Mouse (Mus musculus): ENCODE measurements around the gene Cdkl4. TPM values are rescaled to one million over a fixed set of nuclear protein-coding genes. Genes with fewer than 3 reads are reported as not detected.

Cdkl4 gene
- total and polyA plus RNA-seq, 2 experiments from 2014 or later, result 5.4 to 6.9 TPM

DNA sequence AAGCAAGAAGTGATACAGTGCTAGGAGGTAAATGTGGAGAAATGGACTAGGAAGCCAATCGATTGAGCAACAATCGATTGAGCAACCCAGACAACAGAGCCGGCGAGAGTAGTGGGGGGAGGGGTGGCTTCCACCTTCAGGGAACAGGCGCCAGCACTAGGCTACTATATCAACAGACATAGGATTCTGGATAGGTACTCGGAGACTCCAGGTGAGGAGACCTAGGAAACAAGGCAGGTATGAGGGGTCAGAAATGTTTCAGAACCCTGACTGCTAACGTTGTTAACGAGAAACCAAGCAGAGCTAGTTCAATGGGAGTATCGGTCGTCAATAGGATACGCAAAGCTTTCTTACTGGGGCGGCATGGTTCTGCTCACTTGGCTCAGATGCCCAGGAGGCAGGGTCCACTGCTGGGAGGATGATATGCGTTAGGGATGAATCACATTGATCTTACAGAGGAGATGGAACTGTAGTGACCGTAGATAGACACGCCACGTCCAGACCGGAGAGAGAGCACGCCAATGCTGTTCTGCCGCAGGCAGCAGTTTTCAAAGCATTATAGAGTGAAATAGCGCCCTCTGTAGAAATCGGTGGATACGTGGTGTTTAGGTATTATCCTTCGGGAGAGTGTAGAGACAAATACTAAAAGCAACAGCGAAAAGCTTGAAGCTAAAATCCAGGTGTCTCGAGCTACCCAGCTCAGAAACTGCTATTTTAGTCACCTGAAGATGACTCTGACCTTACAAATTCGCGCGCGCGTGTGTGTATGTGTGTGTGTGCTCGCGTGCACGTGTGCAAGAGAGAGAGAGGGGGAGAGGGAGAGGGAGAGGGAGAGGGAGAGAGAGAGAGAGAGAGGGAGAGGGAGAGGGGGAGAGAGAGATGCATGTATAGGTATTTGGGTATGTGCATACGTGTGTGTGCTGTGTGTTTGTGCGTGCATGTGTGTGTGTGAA, 24.0 kb downstream of the Cdkl4 start:
- H3K27me3 ChIP-seq (ENCODE audit: insufficient read depth, low read length), result no peaks in the 10 kb centered on the region
- peak overlapping the region; percentile 56 for H3K4me2 ChIP-seq (ENCODE audit: low read depth, low read length, poor library complexity, severe bottlenecking)
- no peaks in the 10 kb centered on the region for H3K36me3 ChIP-seq (ENCODE audit: insufficient read depth, low read length)
- peak overlapping the region; percentile 74 for H3K9ac ChIP-seq (replicated peaks; ENCODE audit: low read length, poor library complexity, severe bottlenecking)
- WGBS, result 2% methylated on average over 35 of the region's 35 CpGs
- peak overlapping the region; percentile 87 for H3K27ac ChIP-seq (ENCODE audit: low read depth, low read length)
- H3K4me1 ChIP-seq (ENCODE audit: insufficient read depth, low read length), result no peaks in the 10 kb centered on the region
- H3K9me3 ChIP-seq (ENCODE audit: low read length), result no peaks in the 10 kb centered on the region
- ATAC-seq (ENCODE audit: low FRiP score) (peak; percentile 91), DNase-seq (ENCODE audit: low spot score) (peak; percentile 94)
- H3K4me3 ChIP-seq (ENCODE audit: low read depth, low read length), result peak overlapping the region; percentile 66
- peak; percentile 82 for TF ChIP-seq CTCF (IDR thresholded peaks at IDR 0.05)

DNA sequence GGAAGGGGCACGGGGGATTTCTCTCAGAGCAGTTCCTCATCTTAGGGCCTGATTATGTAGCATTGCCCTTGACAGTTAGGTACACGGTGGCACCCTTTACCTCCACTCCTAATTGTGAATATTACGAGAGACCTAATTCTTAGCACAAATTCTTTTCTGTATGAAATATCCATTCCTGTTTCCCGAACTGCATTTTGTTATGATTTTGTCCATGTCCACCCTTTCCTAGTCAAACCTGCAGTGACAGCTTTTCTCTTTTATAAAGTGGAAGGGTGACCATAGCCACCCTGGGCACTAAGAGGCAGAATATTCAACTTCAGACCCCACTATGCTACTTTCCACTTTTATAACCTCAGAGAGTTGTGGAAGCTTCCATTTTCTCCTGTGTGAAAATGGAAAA, 25.0 kb downstream of the Cdkl4 start:
- Histone ChIP-seq H3K9ac (replicated peaks; ENCODE audit: low read length, poor library complexity, severe bottlenecking) (no peak overlapping the region), H3K36me3 (ENCODE audit: insufficient read depth, low read length) (no peaks in the 10 kb centered on the region), H3K27me3 (ENCODE audit: insufficient read depth, low read length) (no peaks in the 10 kb centered on the region), H3K4me3 (ENCODE audit: low read depth, low read length) (peak overlapping the region; percentile 66; the same call in 1 of the 2 replicates), H3K4me2 (ENCODE audit: low read depth, low read length, poor library complexity, severe bottlenecking) (peak overlapping the region; percentile 56), H3K27ac (ENCODE audit: low read depth, low read length) (0 out of 2 replicates have a peak overlapping the region, but pooled peaks have one; percentile 87), H3K4me1 (ENCODE audit: insufficient read depth, low read length) (no peaks in the 10 kb centered on the region), H3K9me3 (ENCODE audit: low read length) (no peaks in the 10 kb centered on the region)
- TF ChIP-seq CTCF (IDR thresholded peaks at IDR 0.05), result no peak
- ATAC-seq (ENCODE audit: low FRiP score) (no peak), DNase-seq (ENCODE audit: low spot score) (no peak)
- 82% methylated on average over 4 of the region's 4 CpGs for WGBS

DNA sequence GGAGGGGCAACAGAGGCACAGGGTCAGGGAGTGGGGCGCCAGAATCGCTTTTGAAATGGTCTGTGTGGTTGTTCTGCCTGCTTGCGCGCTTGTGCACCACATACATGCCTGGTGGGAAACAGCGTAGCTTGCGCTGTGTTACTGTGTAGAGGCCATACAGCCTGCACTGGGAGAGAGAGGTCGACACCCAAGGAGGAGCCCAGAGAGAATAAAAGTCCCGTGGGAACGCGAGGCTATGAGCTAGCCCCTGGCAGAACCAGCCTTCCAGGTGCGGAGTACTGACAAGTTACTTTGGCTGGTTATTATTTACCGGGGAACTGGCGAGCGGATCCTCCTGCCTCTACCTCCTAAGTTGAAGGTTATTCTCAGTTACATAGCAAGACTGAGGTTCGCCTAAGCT, 26.6 kb downstream of the Cdkl4 start:
- TF ChIP-seq CTCF (IDR thresholded peaks at IDR 0.05), result no peak
- Histone ChIP-seq H3K9ac (replicated peaks; ENCODE audit: low read length, poor library complexity, severe bottlenecking) (no peak overlapping the region), H3K36me3 (ENCODE audit: insufficient read depth, low read length) (no peaks in the 10 kb centered on the region), H3K4me1 (ENCODE audit: insufficient read depth, low read length) (no peaks in the 10 kb centered on the region), H3K9me3 (ENCODE audit: low read length) (no peaks in the 10 kb centered on the region), H3K4me2 (ENCODE audit: low read depth, low read length, poor library complexity, severe bottlenecking) (no peak overlapping the region), H3K4me3 (ENCODE audit: low read depth, low read length) (no peak overlapping the region), H3K27me3 (ENCODE audit: insufficient read depth, low read length) (no peaks in the 10 kb centered on the region), H3K27ac (ENCODE audit: low read depth, low read length) (no peak overlapping the region)
- DNase-seq (ENCODE audit: low spot score) (no peak), ATAC-seq (ENCODE audit: low FRiP score) (no peak)
- 85% methylated on average over 15 of the region's 15 CpGs for WGBS

DNA sequence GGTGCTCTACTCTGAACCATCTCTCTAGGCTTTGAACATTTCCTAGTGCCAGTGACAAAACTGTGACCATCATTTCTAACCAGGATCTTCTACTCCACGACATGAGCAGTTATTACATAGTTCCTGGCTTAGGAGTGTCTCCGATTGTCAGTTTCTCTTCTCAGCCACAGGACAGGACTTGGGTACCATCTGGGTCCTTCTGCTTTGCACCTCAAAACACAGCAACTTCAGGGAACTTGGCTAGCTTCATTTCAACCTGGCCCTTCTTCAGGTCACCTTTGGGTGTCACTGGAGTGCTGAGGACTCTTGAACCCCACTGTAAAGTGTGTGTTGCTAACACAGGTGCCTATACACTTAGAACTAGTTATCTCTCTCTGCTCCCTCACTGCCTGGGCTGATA, 30.8 kb downstream of the Cdkl4 start:
- H3K27ac ChIP-seq (ENCODE audit: low read depth, low read length), result no peak overlapping the region
- no peak overlapping the region for H3K4me2 ChIP-seq (ENCODE audit: low read depth, low read length, poor library complexity, severe bottlenecking)
- ATAC-seq (ENCODE audit: low FRiP score), result no peak
- no peak for DNase-seq (ENCODE audit: low spot score)
- no peak overlapping the region for H3K4me3 ChIP-seq (ENCODE audit: low read depth, low read length)
- H3K27me3 ChIP-seq (ENCODE audit: insufficient read depth, low read length), result no peaks in the 10 kb centered on the region
- H3K36me3 ChIP-seq (ENCODE audit: insufficient read depth, low read length), result no peaks in the 10 kb centered on the region
- TF ChIP-seq CTCF (IDR thresholded peaks at IDR 0.05), result no peak
- H3K4me1 ChIP-seq (ENCODE audit: insufficient read depth, low read length), result no peaks in the 10 kb centered on the region
- WGBS, result 91% methylated on average over 2 of the region's 2 CpGs
- no peak overlapping the region for H3K9ac ChIP-seq (replicated peaks; ENCODE audit: low read length, poor library complexity, severe bottlenecking)
- no peaks in the 10 kb centered on the region for H3K9me3 ChIP-seq (ENCODE audit: low read length)

DNA sequence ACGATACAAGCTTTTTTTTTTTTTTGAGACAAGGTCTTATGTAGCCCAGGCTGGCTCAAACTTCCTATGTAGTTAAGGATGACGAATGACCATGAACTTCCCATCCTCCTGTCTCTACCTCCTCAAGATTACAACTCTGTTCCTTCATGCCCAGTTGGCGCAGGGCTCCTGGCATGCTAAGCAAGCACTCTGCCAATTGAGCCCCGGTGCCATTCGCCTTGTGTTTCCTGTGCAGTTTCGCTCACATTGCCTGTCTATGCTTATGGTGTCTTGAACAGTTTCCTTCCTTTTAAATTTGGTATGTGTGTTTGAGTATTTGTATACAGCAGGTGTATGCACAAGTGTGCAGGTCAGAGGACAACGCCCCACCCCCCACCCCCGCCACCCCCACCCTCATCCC, 31.4 kb downstream of the Cdkl4 start:
- ATAC-seq (ENCODE audit: low FRiP score) (no peak), DNase-seq (ENCODE audit: low spot score) (no peak)
- WGBS, result 88% methylated on average over 8 of the region's 8 CpGs
- no peaks in the 10 kb centered on the region for H3K4me1 ChIP-seq (ENCODE audit: insufficient read depth, low read length)
- no peak overlapping the region for H3K9ac ChIP-seq (replicated peaks; ENCODE audit: low read length, poor library complexity, severe bottlenecking)
- no peak overlapping the region for H3K4me2 ChIP-seq (ENCODE audit: low read depth, low read length, poor library complexity, severe bottlenecking)
- H3K9me3 ChIP-seq (ENCODE audit: low read length), result no peaks in the 10 kb centered on the region
- no peak overlapping the region for H3K27ac ChIP-seq (ENCODE audit: low read depth, low read length)
- TF ChIP-seq CTCF (IDR thresholded peaks at IDR 0.05), result no peak
- H3K27me3 ChIP-seq (ENCODE audit: insufficient read depth, low read length), result no peaks in the 10 kb centered on the region
- H3K36me3 ChIP-seq (ENCODE audit: insufficient read depth, low read length), result no peaks in the 10 kb centered on the region
- H3K4me3 ChIP-seq (ENCODE audit: low read depth, low read length), result no peak overlapping the region

DNA sequence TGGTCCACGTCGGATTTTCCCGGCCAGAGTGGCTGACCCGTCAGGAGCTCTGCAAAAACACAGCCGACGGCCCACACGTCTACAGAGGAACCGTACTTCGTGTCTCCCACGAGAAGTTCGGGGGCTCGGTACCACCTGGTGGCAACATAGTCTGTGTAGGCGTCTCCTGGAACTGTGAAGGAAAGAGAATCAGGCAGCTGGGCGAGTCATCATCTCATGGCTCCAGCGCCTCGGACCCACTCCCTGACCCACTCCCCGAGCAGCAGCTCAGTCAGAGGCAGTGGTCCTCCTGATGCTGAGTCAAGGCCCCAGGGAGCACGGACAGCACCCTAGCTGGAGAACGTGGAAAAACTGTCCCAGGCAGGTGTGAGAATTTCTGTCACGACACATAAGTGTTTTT, 34.0 kb downstream of the Cdkl4 start:
- no peak for DNase-seq (ENCODE audit: low spot score)
- Histone ChIP-seq H3K4me3 (ENCODE audit: low read depth, low read length) (no peak overlapping the region), H3K27me3 (ENCODE audit: insufficient read depth, low read length) (no peaks in the 10 kb centered on the region), H3K4me1 (ENCODE audit: insufficient read depth, low read length) (no peaks in the 10 kb centered on the region), H3K9me3 (ENCODE audit: low read length) (no peaks in the 10 kb centered on the region), H3K9ac (replicated peaks; ENCODE audit: low read length, poor library complexity, severe bottlenecking) (no peak overlapping the region), H3K4me2 (ENCODE audit: low read depth, low read length, poor library complexity, severe bottlenecking) (no peak overlapping the region), H3K36me3 (ENCODE audit: insufficient read depth, low read length) (no peaks in the 10 kb centered on the region), H3K27ac (ENCODE audit: low read depth, low read length) (no peak overlapping the region)
- 90% methylated on average over 20 of the region's 20 CpGs for WGBS
- no peak for ATAC-seq (ENCODE audit: low FRiP score)
- TF ChIP-seq CTCF (IDR thresholded peaks at IDR 0.05), result no peak

All from midbrain, postnatal 0 days (tissue).